Mouse (Mus musculus) Patski (cell line): ENCODE measurements at regions not wholly inside any gene's neighbourhood (a gene's known extent, or its start where the extent isn't known, plus 50 kb on each side); places are given as distances from the start of the nearest gene placed in this dataset.

Source experiments
- ATAC-seq: fragments of 100-300 bp; one replicate; pipeline ENCODE4 v1.8.0; 2021
- CTCF ChIA-PET: fragments of 350-600 bp; sonication (Branson Sonifier 250); formaldehyde crosslinking; loops from one replicate; lab custom pipeline; 2022; ENCODE audit warnings: inconsistent platforms; lab: Charles Lee
- POLR2A ChIA-PET: fragments of 350-600 bp; sonication (Branson Sonifier 250); formaldehyde crosslinking; loops from one replicate; lab custom pipeline; 2022; ENCODE audit warnings: antibody characterized with exemption, inconsistent platforms; lab: Charles Lee
- DNase-seq: peaks from one replicate; pipeline ENCODE4 v3.0.0-alpha.2; 2011; ENCODE audit warnings: low read depth, low spot score
- H3K27me3 ChIP-seq: fragments of 371-371 bp; one replicate; pipeline ENCODE4 v1.5.1; 2021
- CTCF ChIP-seq: fragments of 100-300 bp; IDR thresholded peaks from one replicate; pipeline ENCODE4 v1.5.1; 2021
- in situ Hi-C: fragments of 300-500 bp; cut with MboI; formaldehyde crosslinking; loops from 3 replicates; pipeline ENCODE4 v1.11.1; 2018; ENCODE audit warnings: low pct_unique_long_range_greater_than_20kb, mixed read lengths

GRCm38 (mm10) chr2:63853226-63853625 lies 244.6 kb downstream of the Fign start:
- POLR2A ChIA-PET: no interaction called here

GRCm38 (mm10) chr2:63852287-63852686 lies 245.6 kb downstream of the Fign start:
- ATAC-seq: no peak
- in situ Hi-C loops: no loop called here
- DNase-seq: no peak
- peaks cover 4% of the 10 kb centered on the region for H3K27me3 ChIP-seq
- TF ChIP-seq CTCF: no peak
- ChIA-PET CTCF (no interaction called here), POLR2A (no interaction called here)

More at GRCm38 (mm10) chr2:63853226-63853625, 244.6 kb downstream of the Fign start:
- no peak for TF ChIP-seq CTCF
- in situ Hi-C loops: no loop called here
- no peak for DNase-seq
- ATAC-seq: no peak
- peaks cover 4% of the 10 kb centered on the region for H3K27me3 ChIP-seq
- CTCF ChIA-PET: no interaction called here

GRCm38 (mm10) chr2:63850033-63850432 lies 247.8 kb downstream of the Fign start:
- POLR2A ChIA-PET: no interaction called here
- no peak for TF ChIP-seq CTCF
- no peak for DNase-seq
- H3K27me3 ChIP-seq: no peaks in the 10 kb centered on the region
- CTCF ChIA-PET: interaction anchor here (1.4 kb wide), 1 partner anchor 23 kb away, joined by 3 read pairs; no protein-coding TSS in a partner anchor
- in situ Hi-C loops: no loop called here
- ATAC-seq: no peak

- POLR2A ChIA-PET: no interaction called here
- DNase-seq (no peak), ATAC-seq (no peak)
- no peaks in the 10 kb centered on the region for H3K27me3 ChIP-seq
- in situ Hi-C loops: no loop called here
- CTCF ChIA-PET: interaction anchor here (1.4 kb wide), 1 partner anchor 23 kb away, joined by 3 read pairs; no protein-coding TSS in a partner anchor
- TF ChIP-seq CTCF: no peak
Measured at GRCm38 (mm10) chr2:63849486-63849885, 248.4 kb downstream of the Fign start.

DNA sequence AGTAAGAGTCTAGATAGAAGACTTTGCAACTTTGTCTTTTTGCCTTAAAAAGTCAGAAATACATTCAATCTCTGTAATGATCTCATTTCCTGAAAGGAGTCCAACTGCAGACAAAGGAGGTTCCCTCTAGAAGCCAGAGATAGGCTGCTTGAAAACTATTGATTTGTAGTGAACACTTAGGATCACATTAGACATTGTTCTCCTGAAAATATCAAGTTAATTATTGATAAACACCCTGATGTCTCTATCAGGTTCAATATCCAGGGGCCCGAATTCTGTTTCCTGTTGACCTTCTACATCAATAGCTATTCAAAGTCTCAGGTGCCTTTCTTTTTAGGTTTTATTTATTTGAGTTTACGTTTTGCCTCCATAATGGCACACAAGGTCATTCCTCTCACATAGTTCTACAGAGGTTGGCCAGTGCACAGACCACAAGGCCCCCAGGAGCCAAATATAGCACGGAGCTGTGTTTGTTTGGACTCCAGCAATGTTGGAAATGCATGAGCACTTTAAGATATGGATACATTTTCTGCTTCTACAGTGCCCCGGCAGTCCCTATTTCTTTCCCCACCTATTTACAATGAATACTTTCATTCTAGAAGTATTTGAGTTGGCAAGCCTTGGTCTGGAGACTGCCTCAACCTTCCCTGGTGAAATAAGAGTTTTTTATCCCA lies 265.7 kb downstream of the Fign start:
- H3K27me3 ChIP-seq: no peaks in the 10 kb centered on the region
- TF ChIP-seq CTCF: no peak
- in situ Hi-C loops: no loop called here
- no peak for DNase-seq
- ChIA-PET POLR2A (no interaction called here), CTCF (no interaction called here)
- no peak for ATAC-seq

DNA sequence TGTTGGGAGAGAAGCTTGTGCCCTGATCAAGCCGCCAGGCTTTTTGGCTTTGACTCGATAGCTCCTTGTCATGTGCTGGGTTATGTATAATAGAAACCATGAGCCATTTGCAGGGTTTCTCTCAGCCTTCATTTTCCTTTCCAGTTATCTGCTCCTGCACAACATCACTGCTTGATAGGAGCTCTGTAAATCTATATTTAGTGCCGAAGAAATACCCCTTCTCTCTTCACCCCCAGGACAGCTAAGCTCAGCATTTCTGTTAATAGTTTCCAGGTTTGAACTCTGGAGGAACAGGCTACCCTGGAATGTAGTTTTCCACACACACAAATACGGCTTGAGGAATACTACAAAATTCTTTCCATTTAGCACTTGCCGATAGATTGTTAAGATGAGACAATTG lies 267.4 kb downstream of the Fign start:
- POLR2A ChIA-PET: no interaction called here
- CTCF ChIA-PET: no interaction called here
- in situ Hi-C loops: no loop called here
- TF ChIP-seq CTCF: no peak
- ATAC-seq (no peak), DNase-seq (no peak)
- H3K27me3 ChIP-seq: no peaks in the 10 kb centered on the region

- ATAC-seq (no peak), DNase-seq (no peak)
- ChIA-PET POLR2A (no interaction called here), CTCF (no interaction called here)
- TF ChIP-seq CTCF: no peak
- in situ Hi-C loops: no loop called here
- no peaks in the 10 kb centered on the region for H3K27me3 ChIP-seq
Measured at GRCm38 (mm10) chr2:63828633-63829032, 269.2 kb downstream of the Fign start.

DNA sequence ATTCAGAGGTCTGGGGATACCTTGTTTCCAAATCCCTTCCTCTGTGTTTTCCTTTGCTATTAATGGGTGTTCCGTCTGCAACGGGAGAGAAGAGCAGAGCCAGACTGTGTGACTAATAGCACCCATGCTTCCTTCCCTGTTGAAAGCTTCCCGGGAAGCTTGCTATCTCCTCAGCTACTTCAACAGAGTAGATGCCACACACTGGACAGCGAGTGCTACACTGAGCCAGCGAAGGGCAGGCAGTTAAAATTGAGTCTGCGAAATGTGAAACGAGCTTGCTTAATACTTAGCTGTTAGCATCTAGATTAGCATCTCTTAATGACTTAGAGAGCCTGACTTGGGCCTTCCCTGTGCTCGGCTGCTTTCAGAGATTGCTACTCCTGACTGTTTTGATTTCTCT lies 278.4 kb downstream of the Fign start:
- CTCF ChIA-PET: interaction anchor here (0.6 kb wide), 1 partner anchor 306 kb away, joined by 3 read pairs; no protein-coding TSS in a partner anchor
- no peak for DNase-seq
- POLR2A ChIA-PET: no interaction called here
- H3K27me3 ChIP-seq: no peaks in the 10 kb centered on the region
- in situ Hi-C loops: no loop called here
- ATAC-seq: no peak
- TF ChIP-seq CTCF: no peak
